Mouse (Mus musculus): ENCODE data around the gene Haus2.
"Not testable (repeated sequence)": the region's sequence is repeated elsewhere in the genome, so short reads cannot be mapped to it uniquely, and the experiment has no call there.

Gene Haus2

GRCm38 (mm10) chr2:120608830-120609723 lies at the start of gene Haus2, which contains the start of gene Lrrc57:
TSS of gene Haus2 (plus strand) at chr2:120609383.
TSS of gene Lrrc57 (minus strand) at chr2:120609520.
- DNase-seq (ENCODE audit: extremely low read depth, insufficient read length, low spot score) = peak; percentile 93

GRCm38 (mm10) chr2:120561524-120561923 lies 47.7 kb upstream of the Haus2 start:
- no peak for DNase-seq (ENCODE audit: extremely low read depth, insufficient read length, low spot score)

- no peak for DNase-seq (ENCODE audit: extremely low read depth, insufficient read length, low spot score)
Observed at GRCm38 (mm10) chr2:120562859-120563234, 46.3 kb upstream of the Haus2 start.

- peak; percentile 80 for DNase-seq (ENCODE audit: extremely low read depth, insufficient read length, low spot score)
Observed at GRCm38 (mm10) chr2:120563235-120563990, 45.8 kb upstream of the Haus2 start, which contains the start of gene Zfp106. TSS of gene Zfp106 (minus strand) at chr2:120563843.

- DNase-seq (ENCODE audit: extremely low read depth, insufficient read length, low spot score) = not testable (repeated sequence)
Observed at GRCm38 (mm10) chr2:120564548-120565188, 44.5 kb upstream of the Haus2 start.

- no peak for DNase-seq (ENCODE audit: extremely low read depth, insufficient read length, low spot score)
Observed at GRCm38 (mm10) chr2:120565363-120565762, 43.8 kb upstream of the Haus2 start.

- DNase-seq (ENCODE audit: extremely low read depth, insufficient read length, low spot score) = peak; percentile 99
Observed at GRCm38 (mm10) chr2:120566886-120567797, 42.0 kb upstream of the Haus2 start, which contains the start of gene Snap23. TSS of gene Snap23 (plus strand) at chr2:120567671.

- no peak for DNase-seq (ENCODE audit: extremely low read depth, insufficient read length, low spot score)
Observed at GRCm38 (mm10) chr2:120567798-120568320, 41.3 kb upstream of the Haus2 start.

- DNase-seq (ENCODE audit: extremely low read depth, insufficient read length, low spot score) = no peak
Observed at GRCm38 (mm10) chr2:120571081-120571480, 38.1 kb upstream of the Haus2 start.

- DNase-seq (ENCODE audit: extremely low read depth, insufficient read length, low spot score) = not testable (repeated sequence)
Observed at GRCm38 (mm10) chr2:120572161-120572560, 37.0 kb upstream of the Haus2 start.

- no peak for DNase-seq (ENCODE audit: extremely low read depth, insufficient read length, low spot score)
Observed at GRCm38 (mm10) chr2:120575121-120575520, 34.1 kb upstream of the Haus2 start.

GRCm38 (mm10) chr2:120575978-120576377 lies 33.2 kb upstream of the Haus2 start:
- DNase-seq (ENCODE audit: extremely low read depth, insufficient read length, low spot score) = no peak

GRCm38 (mm10) chr2:120577799-120578198 lies 31.4 kb upstream of the Haus2 start:
- no peak for DNase-seq (ENCODE audit: extremely low read depth, insufficient read length, low spot score)

- no peak for DNase-seq (ENCODE audit: extremely low read depth, insufficient read length, low spot score)
Observed at GRCm38 (mm10) chr2:120578286-120578685, 30.9 kb upstream of the Haus2 start.

GRCm38 (mm10) chr2:120589759-120590158 lies 19.4 kb upstream of the Haus2 start:
- no peak for DNase-seq (ENCODE audit: extremely low read depth, insufficient read length, low spot score)

- no peak for DNase-seq (ENCODE audit: extremely low read depth, insufficient read length, low spot score)
Observed at GRCm38 (mm10) chr2:120592227-120592626, 17.0 kb upstream of the Haus2 start.

GRCm38 (mm10) chr2:120597734-120598133 lies 11.4 kb upstream of the Haus2 start:
- DNase-seq (ENCODE audit: extremely low read depth, insufficient read length, low spot score) = no peak

GRCm38 (mm10) chr2:120599506-120599905 lies 9.7 kb upstream of the Haus2 start:
- DNase-seq (ENCODE audit: extremely low read depth, insufficient read length, low spot score) = no peak

GRCm38 (mm10) chr2:120606021-120606690 lies 3.0 kb upstream of the Haus2 start:
- no peak for DNase-seq (ENCODE audit: extremely low read depth, insufficient read length, low spot score)
